Mouse (Mus musculus) layer of hippocampus, adult 9-10 months (tissue): ENCODE measurements around the gene Dguok.

ENCODE experiments used
- DNase-seq: peaks from one replicate; pipeline ENCODE4 v3.0.0; 2022; ENCODE audit warnings: low spot score

Gene Dguok

DNA sequence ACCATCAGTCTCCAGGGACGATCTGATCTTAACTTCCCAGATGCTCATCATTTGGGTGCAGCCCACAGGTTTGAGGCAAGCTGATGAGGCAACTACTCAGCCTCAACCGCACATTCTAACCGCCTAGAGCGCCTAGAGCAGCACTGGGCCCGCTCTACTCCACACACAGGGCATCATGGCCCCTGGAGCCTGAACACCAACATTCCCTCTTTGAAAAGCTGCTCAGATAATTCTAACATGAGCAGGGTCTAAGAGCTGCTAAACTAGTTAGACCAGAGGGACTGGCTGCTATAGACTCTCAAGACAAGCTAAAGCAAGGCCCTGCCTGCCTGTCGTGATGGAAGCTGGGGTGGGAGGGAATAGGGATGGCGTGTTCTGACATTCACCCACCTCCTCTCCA, 73.8 kb downstream of the Dguok start:
- no peak for DNase-seq
